Mouse (Mus musculus) fibroblast of lung, adult 2 months (primary cell): Measurements from ENCODE around the gene Ldlrad3.

Source experiments
- DNase-seq: peaks from one replicate; pipeline ENCODE4 v3.0.0-alpha.2; 2011; ENCODE audit warnings: low read depth

Gene Ldlrad3

DNA sequence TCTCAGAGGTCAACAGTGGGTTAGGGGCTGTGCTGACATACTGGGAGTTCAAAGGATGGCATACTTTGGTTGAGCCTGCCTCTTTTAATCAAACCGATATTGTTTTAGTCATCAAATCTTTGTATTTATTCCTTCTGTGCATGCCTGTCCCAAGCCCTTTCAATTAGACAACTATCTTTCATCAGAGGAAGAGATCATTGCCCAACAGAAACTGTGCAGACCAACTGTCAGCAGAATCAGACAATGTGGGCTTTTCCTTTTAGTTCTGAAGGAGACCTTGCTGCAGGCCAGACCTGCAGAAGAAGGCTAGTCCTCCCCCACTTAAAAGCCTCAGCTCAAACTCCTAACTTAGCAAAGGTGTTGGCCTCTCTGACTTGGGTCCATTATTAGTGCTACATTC is 41.9 kb downstream of the Ldlrad3 start:
- no peak for DNase-seq

- no peak for DNase-seq
Observed at GRCm38 (mm10) chr2:102142654-102143271, 43.4 kb downstream of the Ldlrad3 start.

- peak; percentile 15 for DNase-seq
Observed at GRCm38 (mm10) chr2:102142197-102142623, 44.0 kb downstream of the Ldlrad3 start.

DNA sequence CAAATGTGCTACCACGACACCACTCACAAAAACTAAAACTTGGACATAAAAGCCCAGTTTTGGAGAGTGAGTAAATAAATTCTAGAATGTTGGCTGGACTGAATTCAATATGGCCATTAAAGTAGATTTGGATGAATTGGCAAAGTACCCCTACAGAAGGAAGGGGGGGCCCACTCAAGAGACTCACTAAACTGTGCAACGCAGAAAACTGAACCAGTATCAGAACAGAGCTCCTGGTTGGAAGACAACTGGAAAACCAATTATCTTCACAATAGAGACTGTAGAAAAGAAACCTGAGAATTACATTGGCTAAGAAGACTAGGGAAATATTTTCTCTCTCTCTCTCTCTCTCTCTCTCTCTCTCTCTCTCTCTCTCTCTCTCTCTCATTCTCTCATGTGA is 45.0 kb downstream of the Ldlrad3 start:
- DNase-seq: no peak

DNA sequence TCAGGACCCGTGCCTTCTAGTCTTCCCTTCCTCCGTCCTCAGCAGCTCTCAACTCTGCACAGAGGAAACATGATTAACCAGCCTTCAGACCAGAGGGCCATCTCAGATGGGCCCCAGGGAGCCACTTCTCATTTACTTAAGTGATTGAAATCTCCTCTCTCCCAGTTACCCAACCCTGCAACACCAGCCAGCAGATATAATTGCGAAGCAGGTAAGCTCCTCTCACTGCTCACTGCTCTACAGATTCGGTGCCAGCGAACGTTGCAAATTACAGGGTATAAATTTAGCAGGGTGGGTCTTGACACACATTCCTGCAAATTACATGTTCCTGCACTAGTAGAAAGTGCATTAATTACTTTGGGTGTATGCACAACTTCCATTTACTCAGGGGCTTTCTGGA is 48.3 kb downstream of the Ldlrad3 start:
- DNase-seq: no peak

DNA sequence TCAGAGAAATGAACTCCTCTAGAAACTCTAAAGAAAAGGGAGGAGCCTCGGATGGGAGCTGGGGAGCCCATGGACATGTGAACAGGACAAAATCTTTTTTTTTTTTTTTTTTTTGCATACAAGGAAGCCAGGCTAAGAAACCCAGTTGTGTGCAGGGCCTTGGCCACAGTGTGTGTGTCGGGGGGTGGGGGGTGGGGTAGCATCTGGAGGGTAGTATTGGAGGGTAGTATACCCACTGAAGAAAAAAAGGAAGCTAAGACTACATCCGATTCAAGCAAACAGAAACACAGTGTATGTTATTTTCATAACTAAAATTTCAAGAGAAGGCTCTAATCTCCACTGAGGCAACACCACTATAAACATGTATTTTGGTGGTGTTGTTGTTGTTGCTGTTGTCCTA is 50.0 kb downstream of the Ldlrad3 start:
- no peak for DNase-seq

DNA sequence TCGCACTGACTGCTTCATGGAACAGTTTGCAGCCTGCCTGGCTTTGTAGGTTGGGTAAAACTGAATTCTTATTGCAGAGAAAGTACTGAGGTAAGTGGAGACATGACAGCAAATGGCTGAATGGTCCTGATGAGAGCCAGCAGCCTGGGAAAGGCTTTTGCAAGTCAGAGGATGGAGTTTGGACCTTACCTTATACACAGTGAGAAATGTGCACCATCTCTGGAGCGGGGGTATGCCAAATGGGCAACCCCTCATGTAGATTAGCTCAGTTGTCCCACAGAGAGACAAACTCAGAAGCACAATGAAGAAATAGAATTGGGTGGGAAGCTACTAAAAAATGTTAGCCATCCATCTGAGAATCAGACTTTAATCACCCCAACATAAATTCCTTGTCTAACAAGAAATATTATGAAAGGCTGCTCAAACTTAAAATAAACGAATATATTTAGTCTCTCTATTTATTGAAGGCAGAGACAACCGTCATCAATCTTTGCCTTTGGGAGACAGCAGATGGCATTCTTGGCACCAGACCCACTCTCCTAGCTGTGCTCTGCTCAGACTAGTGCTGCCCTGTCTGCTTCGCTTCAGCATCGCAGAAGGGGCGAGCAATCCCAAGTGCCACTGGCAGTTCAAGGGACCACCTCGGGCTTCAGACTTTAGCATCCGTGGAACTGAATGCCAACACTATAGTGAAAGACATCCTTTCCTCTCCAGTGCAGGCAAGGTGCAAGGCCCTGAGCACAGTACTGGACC is 51.5 kb downstream of the Ldlrad3 start:
- DNase-seq: no peak

DNA sequence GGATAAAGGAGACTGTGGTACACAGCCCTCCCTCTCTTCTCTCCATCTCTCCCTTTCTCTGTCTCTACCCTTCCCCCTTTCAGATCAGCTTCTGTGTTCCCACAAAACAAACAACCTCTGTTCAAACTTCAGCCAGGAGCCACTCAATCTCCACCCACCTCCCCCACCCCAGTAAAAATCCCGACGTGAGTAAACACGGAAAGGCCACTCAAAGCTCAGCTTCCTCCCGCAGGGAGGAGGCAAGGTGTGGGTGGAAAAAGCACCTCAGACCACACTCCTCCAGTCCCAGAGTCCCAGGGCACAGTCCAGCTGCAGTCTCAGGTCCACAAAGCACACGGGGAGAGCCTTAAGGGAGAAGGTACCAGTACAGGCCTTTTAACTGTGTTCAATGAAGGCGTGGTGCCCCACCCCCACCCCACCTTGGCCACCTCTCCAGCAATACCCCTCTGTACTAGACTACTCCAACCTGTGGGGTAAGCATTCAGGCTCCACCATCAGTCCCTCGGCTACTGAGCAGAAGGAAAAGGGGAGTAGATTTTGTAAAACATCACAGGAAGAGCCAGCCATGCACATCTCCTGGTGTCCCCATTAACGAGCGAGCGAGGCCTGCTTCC is 53.1 kb downstream of the Ldlrad3 start:
- DNase-seq: no peak

DNA sequence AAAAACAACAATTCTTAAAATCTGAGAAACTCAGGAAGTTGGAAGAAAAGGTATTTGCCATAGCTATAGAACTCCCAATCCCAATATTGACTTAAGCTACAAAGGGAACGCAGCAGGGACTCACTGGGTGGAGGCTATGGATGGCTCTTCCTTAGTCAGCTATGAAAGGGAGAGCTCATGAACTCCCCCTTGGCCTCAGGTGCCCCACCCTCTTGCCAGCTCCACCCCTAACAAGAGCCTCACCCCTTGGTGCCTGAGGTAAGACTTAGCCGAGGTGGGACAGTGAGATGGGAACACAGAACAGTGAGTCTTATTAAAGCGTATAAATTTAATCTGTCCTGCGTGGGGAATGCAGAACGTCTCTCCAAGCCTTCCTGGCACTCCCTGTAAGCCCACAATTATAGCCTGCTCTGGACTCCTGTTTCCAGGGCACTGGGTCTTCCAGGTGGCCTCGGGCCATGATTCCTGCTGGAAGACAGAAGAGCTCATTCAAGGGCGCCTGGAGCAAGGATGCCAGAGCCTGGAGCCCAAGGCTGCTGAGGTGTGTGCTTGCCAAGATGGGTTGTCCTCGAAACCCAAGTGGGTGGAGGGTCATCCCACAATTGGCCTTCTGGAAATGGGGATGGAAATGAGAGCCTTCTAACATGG is 55.9 kb downstream of the Ldlrad3 start:
- peak; percentile 75 for DNase-seq

GRCm38 (mm10) chr2:102129235-102129634 is 57.0 kb downstream of the Ldlrad3 start:
- peak; percentile 44 for DNase-seq

DNA sequence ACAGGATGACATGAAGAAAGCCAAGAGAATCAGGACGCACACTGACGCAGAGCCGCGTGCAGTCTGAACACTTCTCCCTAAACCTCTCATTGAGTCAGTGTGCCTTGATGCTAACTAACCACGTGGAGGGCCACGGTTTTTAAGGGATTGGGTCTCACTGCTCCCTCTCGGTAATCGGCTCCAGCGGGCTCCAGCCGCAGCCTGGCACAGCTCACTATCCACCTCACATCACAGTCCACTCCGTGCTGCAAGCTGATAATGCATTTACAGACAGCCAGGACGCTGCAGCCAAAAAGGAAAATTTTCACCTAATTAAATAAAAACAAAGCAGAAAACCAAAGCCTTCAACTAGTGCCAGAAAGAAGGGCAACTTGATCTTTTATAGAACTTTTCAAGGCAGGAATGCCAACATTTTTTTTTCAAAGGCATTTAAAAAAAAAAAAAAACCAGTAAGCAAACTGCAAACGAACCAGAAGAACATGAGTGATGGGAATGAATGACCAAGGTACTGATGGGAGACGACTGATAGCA is 57.6 kb downstream of the Ldlrad3 start:
- DNase-seq: peak; percentile 44

DNA sequence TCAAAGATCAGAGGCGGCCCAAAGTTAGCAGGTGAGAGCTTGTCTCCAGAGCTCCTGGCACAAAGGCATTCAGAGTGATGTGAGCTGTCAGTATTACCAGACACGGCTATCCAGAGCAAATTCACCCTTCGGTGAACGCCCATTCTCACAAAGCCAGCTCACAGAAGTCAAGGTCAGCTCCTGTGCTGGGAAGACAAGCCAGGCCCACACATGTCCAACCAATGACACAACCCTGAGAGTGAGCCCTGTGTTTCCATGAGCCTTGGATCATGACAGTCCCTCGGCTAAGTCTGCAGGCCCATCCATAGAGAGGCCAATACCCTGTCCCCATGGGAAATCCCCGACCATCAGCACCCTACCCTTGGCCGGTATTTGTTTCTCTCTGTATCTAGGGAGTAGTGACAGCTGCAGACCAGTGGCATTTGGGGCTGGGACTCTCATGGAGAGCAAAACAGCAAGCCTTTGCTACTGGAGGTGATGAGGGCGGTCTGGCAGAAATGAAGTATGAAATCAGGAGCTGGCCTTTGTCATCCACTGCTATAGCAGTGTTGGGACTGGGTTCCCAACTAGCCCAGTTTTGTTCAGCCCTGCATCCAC is 58.3 kb downstream of the Ldlrad3 start:
- DNase-seq: no peak

- DNase-seq: no peak
Observed at GRCm38 (mm10) chr2:102127221-102127620, 59.0 kb downstream of the Ldlrad3 start.

GRCm38 (mm10) chr2:102126076-102126475 is 60.1 kb downstream of the Ldlrad3 start:
- DNase-seq: no peak

DNA sequence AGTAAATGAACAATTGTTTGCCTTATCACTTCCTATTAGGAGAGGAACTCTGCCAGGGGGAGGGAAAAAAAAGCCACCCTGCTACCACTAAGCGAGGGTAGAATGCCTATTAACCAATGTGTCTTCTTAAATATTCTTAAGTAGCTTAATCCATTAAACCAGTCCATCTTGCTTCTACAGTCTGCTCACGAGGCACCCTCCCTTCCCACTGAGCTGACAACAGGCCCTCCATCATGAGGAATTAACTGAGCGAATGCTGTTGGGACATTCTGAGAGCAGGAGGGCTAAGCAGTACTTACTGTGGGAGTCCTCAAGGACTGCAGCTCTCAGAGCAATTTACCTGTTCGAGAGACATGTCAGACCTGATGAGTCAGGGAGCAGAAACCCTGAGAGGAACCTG is 61.1 kb downstream of the Ldlrad3 start:
- DNase-seq: no peak

GRCm38 (mm10) chr2:102122146-102122515 is 64.1 kb downstream of the Ldlrad3 start:
- DNase-seq: no peak

GRCm38 (mm10) chr2:102121440-102122145 is 64.6 kb downstream of the Ldlrad3 start:
- DNase-seq: no peak

DNA sequence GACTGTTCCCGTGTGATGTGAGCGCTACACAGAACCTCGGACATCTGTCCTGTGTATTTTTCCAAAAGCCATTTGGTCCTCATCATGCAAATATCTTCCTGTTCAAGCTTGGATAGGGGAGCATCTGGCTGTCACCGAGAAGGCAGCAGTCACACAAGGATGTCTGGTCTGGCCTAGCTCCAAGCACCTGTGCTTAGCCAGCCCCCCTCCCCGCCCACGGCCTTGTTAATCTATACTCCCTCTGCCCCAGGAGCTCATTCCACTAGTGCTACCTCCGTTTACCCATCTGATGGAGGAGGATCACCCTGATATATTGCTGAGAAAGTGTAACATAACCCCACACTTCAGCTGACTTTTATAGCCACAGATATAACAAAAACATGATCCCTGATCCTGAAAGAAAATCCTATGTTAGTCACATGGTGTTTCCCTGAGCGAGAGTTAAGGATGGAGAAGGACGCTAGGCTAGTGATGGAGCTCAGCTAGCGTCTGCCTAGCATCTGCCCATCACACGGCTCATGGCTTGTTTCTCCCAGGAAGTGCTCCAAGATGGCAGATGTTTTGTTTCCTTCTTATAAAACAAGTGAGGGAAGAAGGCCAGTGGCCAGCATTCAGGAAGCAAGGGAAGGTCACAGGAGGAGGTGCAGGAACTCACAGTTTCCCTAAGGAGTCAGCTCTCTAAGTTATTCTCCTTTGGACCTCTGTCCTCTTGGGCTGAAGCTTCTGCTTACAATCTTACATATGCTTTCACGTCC is 66.3 kb downstream of the Ldlrad3 start:
- no peak for DNase-seq

- DNase-seq: no peak
Observed at GRCm38 (mm10) chr2:102118988-102119460, 67.2 kb downstream of the Ldlrad3 start.

GRCm38 (mm10) chr2:102117402-102117760 is 68.8 kb downstream of the Ldlrad3 start:
- DNase-seq: no peak
